Mouse (Mus musculus): ENCODE data around the gene Pop7. TPM values are rescaled to one million over a fixed set of nuclear protein-coding genes. Genes with fewer than 3 reads are reported as not detected.

The Pop7 gene
- total RNA-seq (2023) = 10 to 100 TPM; 13.8 to 20.5 TPM

GRCm38 (mm10) chr5:137501709-137502666, at the start of gene Pop7:
Pop7 (minus strand) TSS chr5:137502518.

GRCm38 (mm10) chr5:137533117-137533827, 31.0 kb upstream of the Pop7 start, which contains the start of the genes Epo and Gnb2:
Epo (minus strand) TSS chr5:137533242.
Gnb2 (minus strand) TSS chr5:137533510.

GRCm38 (mm10) chr5:137518436-137518835, 16.1 kb upstream of the Pop7 start, which contains the start of gene Gigyf1:
Gigyf1 (plus strand) TSS chr5:137518548.

GRCm38 (mm10) chr5:137476964-137477363, 25.4 kb downstream of the Pop7 start, which contains the start of gene Zan:
Zan (minus strand) TSS chr5:137477064.

Other genes starting within 250 kb of the Pop7 start
- gene Ache, start 215.0 kb downstream of the Pop7 start, total RNA-seq (2023) = 1 to 10 TPM; 2.9 to 9.9 TPM
- 1 to 10 TPM; 3.0 to 3.9 TPM for gene Ufsp1, start 207.9 kb downstream of the Pop7 start, total RNA-seq (2023)
- gene Srrt, start 194.8 kb downstream of the Pop7 start, total RNA-seq (2023) = 100 to 1,000 TPM; 207 to 230 TPM
- 1 to 10 TPM; 7.5 to 10.0 TPM for gene Trip6, start 188.1 kb downstream of the Pop7 start, total RNA-seq (2023)
- 10 to 100 TPM; 36.7 to 37.4 TPM for gene Slc12a9, start 168.9 kb downstream of the Pop7 start, total RNA-seq (2023)
- gene Ephb4, start 152.4 kb downstream of the Pop7 start, total RNA-seq (2023) = under 1 TPM; 0.13 to 0.20 TPM
- under 1 TPM; 0.07 to 0.18 TPM for gene Zan, start 25.5 kb downstream of the Pop7 start, total RNA-seq (2023)
- gene Gigyf1, start 16.0 kb upstream of the Pop7 start, total RNA-seq (2023) = 10 to 100 TPM; 45.4 to 47.4 TPM
- not detected for gene Epo, start 30.7 kb upstream of the Pop7 start, total RNA-seq (2023)
- 100 to 1,000 TPM; 919 to 975 TPM for gene Gnb2, start 31.0 kb upstream of the Pop7 start, total RNA-seq (2023)
- not detected for gene Actl6b, start 51.0 kb upstream of the Pop7 start, total RNA-seq (2023)
- gene Tfr2, start 67.3 kb upstream of the Pop7 start, total RNA-seq (2023) = 1 to 10 TPM; 3.9 to 5.5 TPM
- gene Mospd3, start 98.5 kb upstream of the Pop7 start, total RNA-seq (2023) = 10 to 100 TPM; 47.6 to 59.4 TPM
- under 1 TPM; 0.58 to 0.62 TPM for gene Pcolce, start 111.3 kb upstream of the Pop7 start, total RNA-seq (2023)
- under 1 TPM; 0.22 to 0.38 TPM for gene Fbxo24, start 126.5 kb upstream of the Pop7 start, total RNA-seq (2023)
- gene Lrch4, start 126.6 kb upstream of the Pop7 start, total RNA-seq (2023) = 100 to 1,000 TPM; 231 to 234 TPM
- gene Gm20605, start 126.7 kb upstream of the Pop7 start, total RNA-seq (2023) = 10 to 100 TPM; 43.2 to 44.0 TPM
- 10 to 100 TPM; 63.8 to 70.2 TPM for gene Sap25, start 138.8 kb upstream of the Pop7 start, total RNA-seq (2023)
- under 1 TPM in 1 of 2 experiments, not detected in 1; 0.33 TPM for gene Irs3, start 143.2 kb upstream of the Pop7 start, total RNA-seq (2023)
- 10 to 100 TPM; 24.1 to 25.5 TPM for gene Agfg2, start 182.2 kb upstream of the Pop7 start, total RNA-seq (2023)
- 1 to 10 TPM in 1 of 2 experiments, under 1 TPM in 1; 0.60 to 1.1 TPM for gene Nyap1, start 239.1 kb upstream of the Pop7 start, total RNA-seq (2023)
- 100 to 1,000 TPM; 304 to 318 TPM for gene Tsc22d4, start 243.2 kb upstream of the Pop7 start, total RNA-seq (2023)